Mouse (Mus musculus): ENCODE data around the gene Pak4.

GRCm38 (mm10) chr7:28603136-28603535, 5.2 kb upstream of the Pak4 start:
- no peak for TF ChIP-seq POLR2A (IDR thresholded peaks at IDR 0.05; ENCODE audit: borderline replicate concordance, control insufficient read depth, low read depth, low read length)
- TF ChIP-seq CTCF (IDR thresholded peaks at IDR 0.05; ENCODE audit: control insufficient read depth, insufficient read depth, low read length), result no peak

Data from bone marrow, adult 2 months (tissue).